Mouse (Mus musculus): Measurements from ENCODE around the gene Myo9a.
"Not testable (repeated sequence)": the region's sequence is repeated elsewhere in the genome, so short reads cannot be mapped to it uniquely, and the experiment has no call there.

Gene Myo9a

GRCm38 (mm10) chr9:59749581-59750265 lies 973 bp upstream of the Myo9a start:
- DNase-seq (ENCODE audit: inconsistent age in 2 of 2, low spot score in 1 of 2): peak in 1 of 2 experiments; percentile 47

- peak; percentile 95 to 99 for DNase-seq (ENCODE audit: inconsistent age in 2 of 2, low spot score in 1 of 2)
Observed at GRCm38 (mm10) chr9:59751066-59751581, 428 bp downstream of the Myo9a start.

- peak in 1 of 2 experiments; percentile 47 for DNase-seq (ENCODE audit: inconsistent age in 2 of 2, low spot score in 1 of 2)
Observed at GRCm38 (mm10) chr9:59751966-59752365, 1.3 kb downstream of the Myo9a start.

- no peak for DNase-seq (ENCODE audit: inconsistent age in 2 of 2, low spot score in 1 of 2)
Observed at GRCm38 (mm10) chr9:59755199-59755598, 4.5 kb downstream of the Myo9a start.

GRCm38 (mm10) chr9:59757016-59757415 lies 6.3 kb downstream of the Myo9a start:
- not testable (repeated sequence) for DNase-seq (ENCODE audit: inconsistent age in 2 of 2, low spot score in 1 of 2)

- DNase-seq (ENCODE audit: inconsistent age in 2 of 2, low spot score in 1 of 2): peak in 1 of 2 experiments; percentile 42
Observed at GRCm38 (mm10) chr9:59760515-59760914, 9.8 kb downstream of the Myo9a start.

- DNase-seq (ENCODE audit: inconsistent age in 2 of 2, low spot score in 1 of 2): not testable (repeated sequence)
Observed at GRCm38 (mm10) chr9:59766966-59767461, 16.3 kb downstream of the Myo9a start.

- DNase-seq (ENCODE audit: inconsistent age in 2 of 2, low spot score in 1 of 2): not testable (repeated sequence)
Observed at GRCm38 (mm10) chr9:59806046-59806774, 55.5 kb downstream of the Myo9a start.

GRCm38 (mm10) chr9:59884551-59884950 lies 133.9 kb downstream of the Myo9a start:
- DNase-seq (ENCODE audit: inconsistent age in 2 of 2, low spot score in 1 of 2): no peak

- DNase-seq (ENCODE audit: inconsistent age in 2 of 2, low spot score in 1 of 2): no peak
Observed at GRCm38 (mm10) chr9:59903382-59903781, 152.7 kb downstream of the Myo9a start.

GRCm38 (mm10) chr9:59914761-59915160 lies 164.1 kb downstream of the Myo9a start:
- no peak for DNase-seq (ENCODE audit: inconsistent age in 2 of 2, low spot score in 1 of 2)

GRCm38 (mm10) chr9:59930248-59930647 lies 179.6 kb downstream of the Myo9a start:
- no peak for DNase-seq (ENCODE audit: inconsistent age in 2 of 2, low spot score in 1 of 2)

GRCm38 (mm10) chr9:59935866-59936265 lies 185.2 kb downstream of the Myo9a start:
- not testable (repeated sequence) for DNase-seq (ENCODE audit: inconsistent age in 2 of 2, low spot score in 1 of 2)

- DNase-seq (ENCODE audit: inconsistent age in 2 of 2, low spot score in 1 of 2): no peak
Observed at GRCm38 (mm10) chr9:59938529-59938928, 187.8 kb downstream of the Myo9a start.

GRCm38 (mm10) chr9:59939691-59940090 lies 189.0 kb downstream of the Myo9a start:
- no peak for DNase-seq (ENCODE audit: inconsistent age in 2 of 2, low spot score in 1 of 2)

- no peak for DNase-seq (ENCODE audit: inconsistent age in 2 of 2, low spot score in 1 of 2)
Observed at GRCm38 (mm10) chr9:59940913-59941884, 190.5 kb downstream of the Myo9a start.

GRCm38 (mm10) chr9:59941885-59942350 lies 191.2 kb downstream of the Myo9a start:
- no peak for DNase-seq (ENCODE audit: inconsistent age in 2 of 2, low spot score in 1 of 2)

GRCm38 (mm10) chr9:59942501-59943085 lies 191.9 kb downstream of the Myo9a start:
- no peak for DNase-seq (ENCODE audit: inconsistent age in 2 of 2, low spot score in 1 of 2)

- no peak for DNase-seq (ENCODE audit: inconsistent age in 2 of 2, low spot score in 1 of 2)
Observed at GRCm38 (mm10) chr9:59943826-59944225, 193.1 kb downstream of the Myo9a start.

- peak in 1 of 2 experiments; percentile 50 for DNase-seq (ENCODE audit: inconsistent age in 2 of 2, low spot score in 1 of 2)
Observed at GRCm38 (mm10) chr9:59945241-59945640, 194.5 kb downstream of the Myo9a start.
